Mouse (Mus musculus): ENCODE measurements at regions not wholly inside any gene's neighbourhood (a gene's known extent, or its start where the extent isn't known, plus 50 kb on each side); places are given as distances from the start of the nearest gene placed in this dataset.
A peak's percentile ranks its signal among the peaks of the same experiment; 100 is the strongest.

DNA sequence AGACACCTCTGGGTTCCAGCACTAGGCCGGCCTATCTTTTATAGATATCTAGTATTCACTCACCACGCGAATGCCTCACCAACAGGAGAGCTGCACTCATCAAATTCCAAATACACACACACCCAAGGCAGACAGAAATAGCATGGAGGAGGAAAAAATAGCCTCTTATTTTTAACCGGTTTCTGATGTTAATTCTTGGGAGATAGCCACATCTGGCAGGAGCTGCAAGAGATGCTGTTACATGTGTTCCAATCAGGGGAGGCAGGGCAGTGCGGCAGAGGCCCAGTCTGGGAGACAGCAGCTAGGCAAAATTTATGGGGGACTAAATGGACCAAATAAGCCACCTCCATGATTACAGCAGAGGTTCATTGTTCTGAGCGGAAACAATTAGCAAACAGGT is 419.0 kb upstream of the Kazn start:
- Histone ChIP-seq H3K4me3 (ENCODE audit: low read depth, low read length) (no peak overlapping the region), H3K9me3 (ENCODE audit: control insufficient read depth, low read length) (no peaks in the 10 kb centered on the region), H3K4me2 (ENCODE audit: low read length) (no peak overlapping the region), H3K4me1 (replicated peaks; ENCODE audit: control insufficient read depth, insufficient read depth, low read length) (no peaks in the 10 kb centered on the region), H3K9ac (ENCODE audit: low read length) (no peak overlapping the region), H3K36me3 (ENCODE audit: control insufficient read depth, insufficient read depth, low read length) (no peaks in the 10 kb centered on the region), H3K27me3 (replicated peaks; ENCODE audit: control insufficient read depth, insufficient read depth, low read length) (no peaks in the 10 kb centered on the region), H3K27ac (ENCODE audit: low read depth) (no peak overlapping the region)
- 84% methylated on average over 6 of the region's 6 CpGs for WGBS
- DNase-seq (ENCODE audit: low spot score) (no peak), ATAC-seq (replicated peaks; ENCODE audit: low FRiP score, low TSS enrichment, low read depth) (no peak)

GRCm38 (mm10) chr4:142641069-142641468 is 401.9 kb upstream of the Kazn start:
- no peak overlapping the region for H3K4me3 ChIP-seq (ENCODE audit: low read depth, low read length)
- H3K36me3 ChIP-seq (ENCODE audit: control insufficient read depth, insufficient read depth, low read length), result no peaks in the 10 kb centered on the region
- no peak overlapping the region for H3K27ac ChIP-seq (ENCODE audit: low read depth)
- no peak overlapping the region for H3K4me2 ChIP-seq (ENCODE audit: low read length)
- H3K4me1 ChIP-seq (replicated peaks; ENCODE audit: control insufficient read depth, insufficient read depth, low read length), result no peaks in the 10 kb centered on the region
- DNase-seq (ENCODE audit: low spot score), result no peak
- 0 out of 2 replicates have a peak, but pooled peaks have one; percentile 32 for ATAC-seq (replicated peaks; ENCODE audit: low FRiP score, low TSS enrichment, low read depth)
- H3K9ac ChIP-seq (ENCODE audit: low read length), result no peak overlapping the region
- 89% methylated on average over 10 of the region's 10 CpGs for WGBS
- H3K9me3 ChIP-seq (ENCODE audit: control insufficient read depth, low read length), result no peaks in the 10 kb centered on the region
- H3K27me3 ChIP-seq (replicated peaks; ENCODE audit: control insufficient read depth, insufficient read depth, low read length), result no peaks in the 10 kb centered on the region

GRCm38 (mm10) chr4:142639340-142639733 is 400.1 kb upstream of the Kazn start:
- H3K4me3 ChIP-seq (ENCODE audit: low read depth, low read length), result no peak overlapping the region
- H3K9ac ChIP-seq (ENCODE audit: low read length), result no peak overlapping the region
- ATAC-seq (replicated peaks; ENCODE audit: low FRiP score, low TSS enrichment, low read depth) (no peak), DNase-seq (ENCODE audit: low spot score) (no peak)
- no peak overlapping the region for H3K4me2 ChIP-seq (ENCODE audit: low read length)
- H3K27ac ChIP-seq (ENCODE audit: low read depth), result no peak overlapping the region
- no peaks in the 10 kb centered on the region for H3K27me3 ChIP-seq (replicated peaks; ENCODE audit: control insufficient read depth, insufficient read depth, low read length)
- H3K4me1 ChIP-seq (replicated peaks; ENCODE audit: control insufficient read depth, insufficient read depth, low read length), result 0 out of 2 replicates have a peak, but pooled peaks cover 4% of the 10 kb centered on the region
- no peaks in the 10 kb centered on the region for H3K9me3 ChIP-seq (ENCODE audit: control insufficient read depth, low read length)
- 76% methylated on average over 9 of the region's 9 CpGs for WGBS
- no peaks in the 10 kb centered on the region for H3K36me3 ChIP-seq (ENCODE audit: control insufficient read depth, insufficient read depth, low read length)

DNA sequence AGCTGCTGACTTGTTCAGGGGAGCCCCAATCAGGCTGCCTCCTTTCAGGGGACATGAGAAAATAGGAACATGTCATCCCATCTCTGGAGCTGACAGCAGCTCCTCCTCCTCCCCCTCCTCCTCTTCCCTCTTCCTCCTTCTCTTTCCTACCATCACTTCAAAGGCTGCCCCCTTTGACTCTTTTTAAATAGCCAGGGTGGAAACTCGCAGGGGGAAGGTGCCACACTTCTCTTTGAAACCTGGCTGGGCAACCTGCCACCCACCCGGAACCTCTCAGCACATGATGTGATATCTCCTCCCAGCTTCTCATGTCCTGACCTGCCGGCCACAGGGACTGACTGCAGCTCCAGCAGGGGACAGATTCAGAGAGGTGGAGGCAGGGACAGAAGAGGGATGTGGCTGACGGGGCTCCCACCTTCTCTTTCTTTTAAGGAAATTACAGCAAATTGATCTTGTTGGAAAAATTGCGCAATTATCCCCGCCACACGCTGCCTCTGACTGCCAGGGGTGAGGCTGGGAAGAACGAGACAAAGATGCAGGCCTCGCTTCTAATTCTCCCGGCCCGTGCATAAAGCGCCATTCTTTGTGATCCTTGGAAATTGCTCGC is 399.6 kb upstream of the Kazn start:
- DNase-seq (ENCODE audit: low spot score) (no peak), ATAC-seq (replicated peaks; ENCODE audit: low FRiP score, low TSS enrichment, low read depth) (no peak)
- no peaks in the 10 kb centered on the region for H3K9me3 ChIP-seq (ENCODE audit: control insufficient read depth, low read length)
- H3K27me3 ChIP-seq (replicated peaks; ENCODE audit: control insufficient read depth, insufficient read depth, low read length), result no peaks in the 10 kb centered on the region
- H3K4me2 ChIP-seq (ENCODE audit: low read length), result no peak overlapping the region
- peaks cover 4% of the 10 kb centered on the region; the same call in 1 of the 2 replicates for H3K4me1 ChIP-seq (replicated peaks; ENCODE audit: control insufficient read depth, insufficient read depth, low read length)
- H3K4me3 ChIP-seq (ENCODE audit: low read depth, low read length), result no peak overlapping the region
- 63% methylated on average over 13 of the region's 13 CpGs for WGBS
- no peak overlapping the region for H3K27ac ChIP-seq (ENCODE audit: low read depth)
- no peaks in the 10 kb centered on the region for H3K36me3 ChIP-seq (ENCODE audit: control insufficient read depth, insufficient read depth, low read length)
- H3K9ac ChIP-seq (ENCODE audit: low read length), result no peak overlapping the region

- Histone ChIP-seq H3K27me3 (replicated peaks; ENCODE audit: control insufficient read depth, insufficient read depth, low read length) (no peaks in the 10 kb centered on the region), H3K4me1 (replicated peaks; ENCODE audit: control insufficient read depth, insufficient read depth, low read length) (peaks cover 4% of the 10 kb centered on the region; the same call in 1 of the 2 replicates), H3K4me3 (ENCODE audit: low read depth, low read length) (no peak overlapping the region), H3K4me2 (ENCODE audit: low read length) (no peak overlapping the region), H3K9ac (ENCODE audit: low read length) (no peak overlapping the region), H3K27ac (ENCODE audit: low read depth) (no peak overlapping the region), H3K36me3 (ENCODE audit: control insufficient read depth, insufficient read depth, low read length) (no peaks in the 10 kb centered on the region), H3K9me3 (ENCODE audit: control insufficient read depth, low read length) (no peaks in the 10 kb centered on the region)
- ATAC-seq (replicated peaks; ENCODE audit: low FRiP score, low TSS enrichment, low read depth), result no peak
- no peak for DNase-seq (ENCODE audit: low spot score)
- 82% methylated on average over 4 of the region's 4 CpGs for WGBS
Measured at GRCm38 (mm10) chr4:142638057-142638456, 398.9 kb upstream of the Kazn start.

- H3K4me1 ChIP-seq (replicated peaks; ENCODE audit: control insufficient read depth, insufficient read depth, low read length), result peaks cover 4% of the 10 kb centered on the region; the same call in 1 of the 2 replicates
- H3K4me2 ChIP-seq (ENCODE audit: low read length), result no peak overlapping the region
- H3K9ac ChIP-seq (ENCODE audit: low read length), result no peak overlapping the region
- H3K27ac ChIP-seq (ENCODE audit: low read depth), result 0 out of 2 replicates have a peak overlapping the region, but pooled peaks have one; percentile 29
- no peak for ATAC-seq (replicated peaks; ENCODE audit: low FRiP score, low TSS enrichment, low read depth)
- WGBS, result 58% methylated on average over 8 of the region's 8 CpGs
- no peak overlapping the region for H3K4me3 ChIP-seq (ENCODE audit: low read depth, low read length)
- DNase-seq (ENCODE audit: low spot score), result no peak
- H3K36me3 ChIP-seq (ENCODE audit: control insufficient read depth, insufficient read depth, low read length), result no peaks in the 10 kb centered on the region
- no peaks in the 10 kb centered on the region for H3K27me3 ChIP-seq (replicated peaks; ENCODE audit: control insufficient read depth, insufficient read depth, low read length)
- no peaks in the 10 kb centered on the region for H3K9me3 ChIP-seq (ENCODE audit: control insufficient read depth, low read length)
Measured at GRCm38 (mm10) chr4:142634398-142634797, 395.2 kb upstream of the Kazn start.

GRCm38 (mm10) chr4:142633667-142634350 is 394.6 kb upstream of the Kazn start:
- DNase-seq (ENCODE audit: low spot score) (no peak), ATAC-seq (replicated peaks; ENCODE audit: low FRiP score, low TSS enrichment, low read depth) (no peak)
- Histone ChIP-seq H3K4me1 (replicated peaks; ENCODE audit: control insufficient read depth, insufficient read depth, low read length) (peaks cover 4% of the 10 kb centered on the region; the same call in 1 of the 2 replicates), H3K27ac (ENCODE audit: low read depth) (peak overlapping the region; percentile 29; the same call in 1 of the 2 replicates), H3K9me3 (ENCODE audit: control insufficient read depth, low read length) (no peaks in the 10 kb centered on the region), H3K27me3 (replicated peaks; ENCODE audit: control insufficient read depth, insufficient read depth, low read length) (no peaks in the 10 kb centered on the region), H3K4me2 (ENCODE audit: low read length) (no peak overlapping the region), H3K36me3 (ENCODE audit: control insufficient read depth, insufficient read depth, low read length) (no peaks in the 10 kb centered on the region), H3K9ac (ENCODE audit: low read length) (no peak overlapping the region), H3K4me3 (ENCODE audit: low read depth, low read length) (no peak overlapping the region)
- WGBS, result 66% methylated on average over 13 of the region's 13 CpGs

GRCm38 (mm10) chr4:142626503-142627194 is 387.4 kb upstream of the Kazn start:
- Histone ChIP-seq H3K9ac (ENCODE audit: low read length) (no peak overlapping the region), H3K36me3 (ENCODE audit: control insufficient read depth, insufficient read depth, low read length) (no peaks in the 10 kb centered on the region), H3K4me3 (ENCODE audit: low read depth, low read length) (no peak overlapping the region), H3K27me3 (replicated peaks; ENCODE audit: control insufficient read depth, insufficient read depth, low read length) (no peaks in the 10 kb centered on the region), H3K4me1 (replicated peaks; ENCODE audit: control insufficient read depth, insufficient read depth, low read length) (peaks cover 7% of the 10 kb centered on the region; the same call in 1 of the 2 replicates), H3K27ac (ENCODE audit: low read depth) (no peak overlapping the region), H3K9me3 (ENCODE audit: control insufficient read depth, low read length) (no peaks in the 10 kb centered on the region), H3K4me2 (ENCODE audit: low read length) (no peak overlapping the region)
- ATAC-seq (replicated peaks; ENCODE audit: low FRiP score, low TSS enrichment, low read depth), result peak; percentile 71
- 51% methylated on average over 8 of the region's 8 CpGs for WGBS
- DNase-seq (ENCODE audit: low spot score), result no peak
